Mouse (Mus musculus) megakaryocyte, embryonic 14.5 days (primary cell): ENCODE measurements around the gene Xylt1.

ENCODE experiments used
- FLI1 ChIP-seq: IDR thresholded peaks from 2 replicates; pipeline ENCODE4 v1.6.1; 2012; ENCODE audit warnings: low read length, inconsistent platforms, mixed read lengths
- GATA1 ChIP-seq: IDR thresholded peaks from 3 replicates; pipeline ENCODE4 v1.6.1; 2012; ENCODE audit warnings: mixed read lengths, low read length, inconsistent platforms, borderline replicate concordance

DNA sequence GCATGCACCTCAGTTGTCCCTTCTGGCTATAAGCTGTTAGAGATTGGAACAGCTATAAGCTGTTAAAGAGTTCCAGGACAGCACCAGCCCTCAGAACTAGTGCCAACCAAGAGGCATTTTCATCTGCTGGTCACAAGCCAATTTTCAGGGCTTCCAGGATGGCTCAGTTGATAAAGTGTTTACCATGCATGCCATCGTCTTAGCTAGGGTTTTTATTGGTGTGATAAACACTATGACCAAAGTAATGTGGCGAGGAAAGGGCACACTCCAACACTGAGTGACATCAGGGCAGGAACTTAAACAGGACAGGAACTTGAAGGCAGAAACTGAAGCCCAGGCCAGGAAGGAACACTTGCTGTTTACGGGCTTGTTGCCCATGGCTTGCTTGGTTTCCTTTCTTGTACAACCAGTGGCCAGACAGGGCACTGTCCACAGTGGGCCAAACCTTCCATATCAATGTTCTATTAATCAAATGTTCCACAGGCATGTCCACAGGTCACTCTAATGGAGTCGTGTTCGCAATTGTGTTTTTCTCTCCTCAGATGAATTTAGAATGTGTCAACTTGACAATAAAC is 49.7 kb downstream of the Xylt1 start:
- TF ChIP-seq GATA1 = no peak
- TF ChIP-seq FLI1 = no peak
